In the genomic region with DNA sequence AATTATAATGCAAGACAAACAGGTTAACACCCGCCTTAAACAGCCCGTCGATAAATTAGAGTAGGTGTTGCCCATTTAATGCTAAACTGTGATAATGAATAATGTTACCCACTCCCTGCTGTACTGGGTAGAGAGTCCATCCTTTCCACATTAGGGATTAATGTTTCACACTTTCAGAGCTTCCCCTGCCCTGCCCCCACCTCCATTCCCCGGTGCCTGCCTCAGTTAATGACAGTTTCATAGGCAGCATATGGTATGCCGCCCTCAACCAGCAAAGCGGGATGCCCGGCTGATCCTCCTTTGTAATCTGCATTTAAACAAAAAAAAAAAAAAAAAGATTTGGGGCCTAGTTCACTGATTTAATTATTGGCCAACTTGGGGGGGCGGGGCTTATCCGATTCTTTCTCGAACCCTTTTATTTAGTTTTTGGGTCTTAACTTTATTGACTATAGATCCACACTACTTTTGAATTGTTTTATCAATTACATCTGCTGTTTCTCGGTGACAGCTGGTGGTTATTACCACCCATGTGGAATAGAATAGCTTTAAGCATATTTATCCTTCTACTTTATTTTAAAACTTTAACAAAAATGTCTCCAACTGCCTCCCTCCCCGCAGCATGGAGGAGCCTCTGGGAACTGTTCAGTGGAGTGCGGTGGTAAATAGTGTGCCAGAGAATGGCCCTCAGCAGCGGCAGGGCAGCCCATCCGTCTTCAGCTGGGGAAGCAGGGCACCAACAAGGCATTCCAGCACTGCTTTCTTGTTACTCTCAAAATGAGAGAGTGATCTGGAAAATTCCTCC, we compare ENCODE assay signal across 14 mouse cellular contexts.
A peak's percentile ranks its signal among the peaks of the same experiment; 100 is the strongest.
DNase-seq lines count a peak whose midpoint lies in the region; ATAC-seq lines count a peak whose summit lies in the region.
"Had no signal": no experiment of that assay in that cellular context is flagged by ENCODE, and none has a peak within 500 bp of the region (broad histone marks: within the 10 kb centered on the region; RNA-seq: fewer than 3 reads in every experiment).

No protein-coding gene starts in this region.

- peak; percentile 76 for ATAC-seq in kidney, embryonic 16.5 days (ENCODE audit: low FRiP score, low TSS enrichment)
- peak; percentile 71 for ATAC-seq in forebrain, embryonic 14.5 days
- ATAC-seq in limb, embryonic 12.5 days (ENCODE audit: insufficient number of reproducible peaks, insufficient read depth, low FRiP score, low TSS enrichment, low read depth): no peak

- 32% methylated on average over 15 of the region's 15 CpGs for WGBS in kidney, embryonic 16.5 days
- 10% methylated on average over 15 of the region's 15 CpGs for WGBS in forebrain, embryonic 14.5 days
- 12% methylated on average over 15 of the region's 15 CpGs for WGBS in limb, embryonic 12.5 days

- H3K36me3 ChIP-seq in kidney, embryonic 16.5 days (ENCODE audit: insufficient read depth, low read length): no peaks in the 10 kb centered on the region
- H3K36me3 ChIP-seq in forebrain, embryonic 14.5 days (ENCODE audit: control insufficient read depth, insufficient read depth, low read length): no peaks in the 10 kb centered on the region
- H3K36me3 ChIP-seq in limb, embryonic 12.5 days: no peaks in the 10 kb centered on the region
- H3K36me3 ChIP-seq: liver, embryonic 15.5 days had no signal

- no peak overlapping the region for H3K27ac ChIP-seq in kidney, embryonic 16.5 days (ENCODE audit: low read length)
- H3K27ac ChIP-seq in forebrain, embryonic 14.5 days (ENCODE audit: low read depth, low read length): no peak overlapping the region
- no peak overlapping the region for H3K27ac ChIP-seq in limb, embryonic 12.5 days
- H3K27ac ChIP-seq: liver, embryonic 15.5 days had no signal

- no peak overlapping the region for H3K9ac ChIP-seq in kidney, embryonic 16.5 days (replicated peaks; ENCODE audit: low read length)
- H3K9ac ChIP-seq in forebrain, embryonic 14.5 days (ENCODE audit: low read length): no peak overlapping the region
- 0 out of 2 replicates have a peak overlapping the region, but pooled peaks have one; percentile 6 for H3K9ac ChIP-seq in limb, embryonic 12.5 days (replicated peaks)
- H3K9ac ChIP-seq: liver, embryonic 15.5 days had no signal

- no peak for DNase-seq in kidney, postnatal 10 days
- peak; percentile 32 for DNase-seq in brain, adult 2 months (ENCODE audit: low read depth, low spot score)
- peak; percentile 71 for DNase-seq in forebrain, embryonic 14.5 days (ENCODE audit: low spot score)
- DNase-seq in adrenal gland, adult 18-20 months (ENCODE audit: low spot score in 2 of 2): no peak
- DNase-seq in urinary bladder, postnatal 4 days (ENCODE audit: low spot score in 2 of 2): no peak
- no peak for DNase-seq in adrenal gland, postnatal 25 days
- DNase-seq: adrenal gland, adult 8-10 months; cerebellum, adult 9-10 months; heart, postnatal 36 days; right cerebral cortex, postnatal 14 days had no signal

- no peak overlapping the region for H3K4me2 ChIP-seq in kidney, embryonic 16.5 days (replicated peaks; ENCODE audit: low read depth, low read length)
- no peak overlapping the region for H3K4me2 ChIP-seq in forebrain, embryonic 14.5 days (ENCODE audit: low read length)
- peak overlapping the region; percentile 4; the same call in 1 of the 2 replicates for H3K4me2 ChIP-seq in limb, embryonic 12.5 days
- H3K4me2 ChIP-seq: liver, embryonic 15.5 days had no signal

- H3K4me1 ChIP-seq in kidney, embryonic 16.5 days (ENCODE audit: insufficient read depth, low read length): peaks cover 21% of the 10 kb centered on the region
- H3K4me1 ChIP-seq in forebrain, embryonic 14.5 days (ENCODE audit: control insufficient read depth, insufficient read depth, low read length): peaks cover 17% of the 10 kb centered on the region
- H3K4me1 ChIP-seq in limb, embryonic 12.5 days (replicated peaks): peaks cover 20% of the 10 kb centered on the region
- H3K4me1 ChIP-seq: liver, embryonic 15.5 days had no signal

- no peaks in the 10 kb centered on the region for H3K9me3 ChIP-seq in kidney, embryonic 16.5 days (ENCODE audit: low read length)
- H3K9me3 ChIP-seq in forebrain, embryonic 14.5 days (replicated peaks; ENCODE audit: control insufficient read depth, low read length): no peaks in the 10 kb centered on the region
- H3K9me3 ChIP-seq in limb, embryonic 12.5 days: no peaks in the 10 kb centered on the region
- H3K9me3 ChIP-seq: liver, embryonic 15.5 days had no signal

- no peaks in the 10 kb centered on the region for H3K27me3 ChIP-seq in kidney, embryonic 16.5 days (ENCODE audit: insufficient read depth, low read length)
- H3K27me3 ChIP-seq in forebrain, embryonic 14.5 days (replicated peaks; ENCODE audit: control insufficient read depth, insufficient read depth, low read length): no peaks in the 10 kb centered on the region
- peaks cover 21% of the 10 kb centered on the region for H3K27me3 ChIP-seq in limb, embryonic 12.5 days
- H3K27me3 ChIP-seq: liver, embryonic 15.5 days had no signal

- no peak overlapping the region for H3K4me3 ChIP-seq in kidney, embryonic 16.5 days (ENCODE audit: low read length)
- H3K4me3 ChIP-seq in forebrain, embryonic 14.5 days (ENCODE audit: low read depth, low read length): no peak overlapping the region
- no peak overlapping the region for H3K4me3 ChIP-seq in limb, embryonic 12.5 days (replicated peaks)
- H3K4me3 ChIP-seq: liver, embryonic 15.5 days; myocyte had no signal

Comparison
In these comparisons a context has a peak if more than half of its experiments do, and no peak if none do; other contexts are left out.
1. DNase-seq: peak in brain, adult 2 months (single experiment) and forebrain, embryonic 14.5 days (single experiment); none in kidney, postnatal 10 days (single experiment), adrenal gland, adult 18-20 months (0 of 2), urinary bladder, postnatal 4 days (0 of 2) and adrenal gland, postnatal 25 days (single experiment).